Mouse (Mus musculus) hindbrain, postnatal 0 days (tissue): ENCODE results near the gene Kcnd3. TPM values are rescaled to one million over a fixed set of nuclear protein-coding genes. Genes with fewer than 3 reads are reported as not detected.

Experiments
- ATAC-seq: fragments of 200-750 bp; cut with Nextera tagmentation; 2 replicates; pipeline ENCODE4 v1.8.0; 2017; ENCODE audit warnings: mild to moderate bottlenecking, moderate TSS enrichment, moderate library complexity
- DNase-seq: peaks from one replicate; pipeline ENCODE4 v3.0.0-alpha.2; 2015; ENCODE audit warnings: low spot score
- H3K27ac ChIP-seq: fragments of 300-500 bp; sonication (generic); 2 replicates; pipeline ENCODE4 v1.5.1; 2014; ENCODE audit warnings: mild to moderate bottlenecking
- H3K27me3 ChIP-seq: fragments of 300-500 bp; sonication (generic); 2 replicates; pipeline ENCODE4 v1.6.1; 2014; ENCODE audit warnings: low read length, mixed read lengths; ENCODE audit not compliant: insufficient read depth
- H3K36me3 ChIP-seq: fragments of 300-500 bp; sonication (generic); 2 replicates; pipeline ENCODE4 v1.6.1; 2014; ENCODE audit warnings: low read length, mixed read lengths; ENCODE audit not compliant: insufficient read depth
- H3K4me1 ChIP-seq: fragments of 300-500 bp; sonication (generic); 2 replicates; pipeline ENCODE4 v1.6.1; 2014; ENCODE audit warnings: antibody characterized with exemption, low read length, mixed read lengths; ENCODE audit not compliant: insufficient read depth
- H3K4me2 ChIP-seq: fragments of 300-500 bp; sonication (generic); 2 replicates; pipeline ENCODE4 v1.6.1; 2014; ENCODE audit warnings: low read depth, mild to moderate bottlenecking, low read length, moderate library complexity, mixed read lengths
- H3K4me3 ChIP-seq: fragments of 300-500 bp; sonication (generic); 2 replicates; pipeline ENCODE4 v1.5.1; 2014; ENCODE audit warnings: low read length
- H3K9ac ChIP-seq: fragments of 300-500 bp; sonication (generic); replicated peaks from 2 replicates; pipeline ENCODE4 v1.6.1; 2014; ENCODE audit warnings: mild to moderate bottlenecking, low read length, moderate library complexity, mixed read lengths
- H3K9me3 ChIP-seq: fragments of 300-500 bp; sonication (generic); 2 replicates; pipeline ENCODE4 v1.6.1; 2016; ENCODE audit warnings: low read length, mixed read lengths
- CTCF ChIP-seq: IDR thresholded peaks from 2 replicates; pipeline ENCODE4 v1.5.1; 2016; ENCODE audit warnings: antibody characterized with exemption, control low read depth, low read depth
- WGBS: fragments of 180-500 bp; shearing (Covaris S2); extraction: QIAGEN DNeasy Blood & Tissue Kit; methylation state at CpG from one replicate; pipeline ENCODE4 v1.1.7; 2014; 5-methylcytosine and 5-hydroxymethylcytosine counted together
- polyA plus RNA-seq: library from polyadenylated mRNA; unstranded; fragments of >200 nt; fragmentation: Nextera tagmentation; extraction: Ambion mirVana; gene quantifications from 2 replicates; pipeline ENCODE4 v1.2.1, GENCODE M21; 2015
- total RNA-seq: library from RNA; depleted of rRNA; stranded (reverse); fragments of >200 nt; gene quantifications from 2 replicates; pipeline ENCODE4 v1.2.3, GENCODE M21; 2014

Gene Kcnd3
- total and polyA plus RNA-seq, 2 experiments from 2014 or later = 8.6 to 71.8 TPM

- no peaks in the 10 kb centered on the region for H3K27me3 ChIP-seq
- 26% methylated on average over 4 of the region's 4 CpGs for WGBS
These were observed 171.0 kb downstream of the Kcnd3 start for GRCm38 (mm10) chr3:105623137-105623536.

GRCm38 (mm10) chr3:105625961-105626360 is 173.8 kb downstream of the Kcnd3 start:
- no peaks in the 10 kb centered on the region for H3K27me3 ChIP-seq
- 60% methylated on average over 2 of the region's 2 CpGs for WGBS
- H3K27ac ChIP-seq = no peak overlapping the region
- H3K9ac ChIP-seq = no peak overlapping the region
- DNase-seq = no peak
- no peak overlapping the region for H3K4me2 ChIP-seq
- H3K4me3 ChIP-seq = no peak overlapping the region
- no peaks in the 10 kb centered on the region for H3K36me3 ChIP-seq
- no peak for TF ChIP-seq CTCF
- H3K9me3 ChIP-seq = no peaks in the 10 kb centered on the region
- H3K4me1 ChIP-seq = peaks cover 5% of the 10 kb centered on the region; the same call in 1 of the 2 replicates
- no peak for ATAC-seq

More at GRCm38 (mm10) chr3:105623137-105623536, 171.0 kb downstream of the Kcnd3 start:
- Histone ChIP-seq H3K4me2 (no peak overlapping the region), H3K4me3 (no peak overlapping the region), H3K4me1 (peaks cover 5% of the 10 kb centered on the region; the same call in 1 of the 2 replicates), H3K27ac (no peak overlapping the region), H3K9ac (no peak overlapping the region), H3K36me3 (no peaks in the 10 kb centered on the region), H3K9me3 (no peaks in the 10 kb centered on the region)
- no peak for TF ChIP-seq CTCF
- no peak for ATAC-seq
- no peak for DNase-seq

GRCm38 (mm10) chr3:105627258-105627657 is 175.1 kb downstream of the Kcnd3 start:
- no peaks in the 10 kb centered on the region for H3K36me3 ChIP-seq
- ATAC-seq (no peak), DNase-seq (no peak)
- H3K9ac ChIP-seq = no peak overlapping the region
- H3K4me2 ChIP-seq = no peak overlapping the region
- 0 out of 2 replicates have a peak, but pooled peaks have one; percentile 12 for TF ChIP-seq CTCF
- H3K27ac ChIP-seq = no peak overlapping the region
- no peak overlapping the region for H3K4me3 ChIP-seq
- peaks cover 6% of the 10 kb centered on the region for H3K4me1 ChIP-seq
- 66% methylated on average over 6 of the region's 6 CpGs for WGBS
- H3K27me3 ChIP-seq = no peaks in the 10 kb centered on the region
- no peaks in the 10 kb centered on the region for H3K9me3 ChIP-seq

- Histone ChIP-seq H3K4me2 (no peak overlapping the region), H3K27me3 (no peaks in the 10 kb centered on the region), H3K9me3 (no peaks in the 10 kb centered on the region), H3K36me3 (no peaks in the 10 kb centered on the region), H3K4me1 (peaks cover 10% of the 10 kb centered on the region; the same call in 1 of the 2 replicates), H3K27ac (no peak overlapping the region), H3K4me3 (no peak overlapping the region), H3K9ac (no peak overlapping the region)
- 64% methylated on average over 2 of the region's 2 CpGs for WGBS
- no peak for DNase-seq
- TF ChIP-seq CTCF = no peak
- ATAC-seq = no peak
These were observed 180.2 kb downstream of the Kcnd3 start for GRCm38 (mm10) chr3:105632296-105632695.

- no peak for TF ChIP-seq CTCF
- no peak for DNase-seq
- Histone ChIP-seq H3K4me3 (no peak overlapping the region), H3K9ac (no peak overlapping the region), H3K27ac (no peak overlapping the region), H3K4me1 (peaks cover 10% of the 10 kb centered on the region; the same call in 1 of the 2 replicates), H3K9me3 (no peaks in the 10 kb centered on the region), H3K27me3 (no peaks in the 10 kb centered on the region), H3K36me3 (no peaks in the 10 kb centered on the region), H3K4me2 (no peak overlapping the region)
- WGBS = 60% methylated on average over 3 of the region's 3 CpGs
- no peak for ATAC-seq
These were observed 180.9 kb downstream of the Kcnd3 start for GRCm38 (mm10) chr3:105633021-105633420.

- peaks cover 5% of the 10 kb centered on the region; the same call in 1 of the 2 replicates for H3K4me1 ChIP-seq
- no peaks in the 10 kb centered on the region for H3K27me3 ChIP-seq
- no peak overlapping the region for H3K9ac ChIP-seq
- no peaks in the 10 kb centered on the region for H3K36me3 ChIP-seq
- WGBS = 40% methylated on average over 1 of the region's 1 CpGs
- ATAC-seq (peak; percentile 50; the same call in 1 of the 2 replicates), DNase-seq (peak; percentile 76)
- H3K9me3 ChIP-seq = no peaks in the 10 kb centered on the region
- peak; percentile 68 for TF ChIP-seq CTCF
- H3K4me2 ChIP-seq = no peak overlapping the region
- no peak overlapping the region for H3K27ac ChIP-seq
- H3K4me3 ChIP-seq = no peak overlapping the region
These were observed 190.1 kb downstream of the Kcnd3 start for GRCm38 (mm10) chr3:105642186-105642585.

GRCm38 (mm10) chr3:105643566-105643965 is 191.4 kb downstream of the Kcnd3 start:
- no peaks in the 10 kb centered on the region for H3K9me3 ChIP-seq
- no peak for TF ChIP-seq CTCF
- H3K9ac ChIP-seq = no peak overlapping the region
- no peak overlapping the region for H3K4me3 ChIP-seq
- ATAC-seq = no peak
- H3K36me3 ChIP-seq = no peaks in the 10 kb centered on the region
- H3K4me2 ChIP-seq = no peak overlapping the region
- 66% methylated on average over 5 of the region's 5 CpGs for WGBS
- no peak for DNase-seq
- no peaks in the 10 kb centered on the region for H3K27me3 ChIP-seq
- no peak overlapping the region for H3K27ac ChIP-seq
- H3K4me1 ChIP-seq = peaks cover 5% of the 10 kb centered on the region; the same call in 1 of the 2 replicates
